Mouse (Mus musculus) ES-Bruce4 (cell line): Measurements from ENCODE around the gene Hps5.
A peak's percentile ranks its signal among the peaks of the same experiment; 100 is the strongest.

Experiments
- CTCF ChIP-seq: IDR thresholded peaks from one replicate; pipeline ENCODE4 v1.8.1; 2011; ENCODE audit warnings: low read depth, low read length
- POLR2A ChIP-seq: IDR thresholded peaks from one replicate; pipeline ENCODE4 v1.8.1; 2011; ENCODE audit warnings: low read length; ENCODE audit not compliant: insufficient read depth

DNA sequence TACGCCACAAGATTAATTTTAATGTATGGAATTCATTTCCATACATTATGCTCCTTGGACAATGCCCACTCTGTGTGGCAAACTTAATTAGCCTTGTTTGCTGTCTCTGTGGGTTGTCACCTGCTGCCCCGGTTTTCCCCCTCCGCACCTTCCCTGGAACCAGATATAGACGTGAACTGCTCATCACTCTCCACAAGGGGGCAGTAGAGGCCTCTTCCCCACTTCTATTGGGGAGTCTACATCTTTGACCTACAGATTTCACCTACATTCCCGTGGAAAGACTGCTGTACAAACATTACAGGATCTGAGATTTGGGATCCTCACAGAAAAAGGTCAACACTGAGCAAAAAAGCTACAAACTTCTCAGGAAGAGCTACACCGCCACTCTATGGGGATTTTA is 81.3 kb downstream of the Hps5 start:
- TF ChIP-seq CTCF, result peak; percentile 63
- TF ChIP-seq POLR2A, result no peak
